In genomic region chr6:8996301-8996943, GRCm38 (mm10) we compare ENCODE assay signal across 10 mouse cellular contexts. TPM values are rescaled to one million over a fixed set of nuclear protein-coding genes. Genes with fewer than 3 reads are reported as not detected.
DNase-seq lines count a peak whose midpoint lies in the region; TF ChIP-seq lines count a peak whose summit lies in the region.
"Had no signal": no experiment of that assay in that cellular context is flagged by ENCODE, and none has a peak within 500 bp of the region (broad histone marks: within the 10 kb centered on the region; RNA-seq: fewer than 3 reads in every experiment).

No protein-coding gene starts in this region.

- TF ChIP-seq CTCF in layer of hippocampus, adult 2 months (conservative IDR thresholded peaks at IDR 0.05), result no peak

- DNase-seq in cerebellum, postnatal 14 days, result peak; percentile 66 to 67
- no peak for DNase-seq in cerebellum, adult 8-10 months
- DNase-seq in urinary bladder, adult 2 months (ENCODE audit: low spot score), result peak; percentile 20
- DNase-seq in urinary bladder, postnatal 10 days (ENCODE audit: low spot score), result no peak
- DNase-seq in kidney, postnatal 4 days, result peak; percentile 6 to 20
- DNase-seq in layer of hippocampus, postnatal 36 days, result no peak
- no peak for DNase-seq in layer of hippocampus, adult 2 months (ENCODE audit: low spot score in 2 of 2)
- no peak for DNase-seq in thymus, postnatal 4 days

- H3K27ac ChIP-seq in layer of hippocampus, adult 2 months, result no peak overlapping the region
- H3K27ac ChIP-seq: lung, embryonic 15.5 days had no signal

- no peak overlapping the region for H3K4me3 ChIP-seq in layer of hippocampus, adult 2 months
- H3K4me3 ChIP-seq: lung, embryonic 15.5 days had no signal

RNA-seq across cellular contexts. Expression of gene Nxph1, which starts 48.2 kb away (rescaled TPM):
- 0.44 and 0.52 TPM in 2 replicates for polyA plus RNA-seq in urinary bladder, adult 2 months (2012; rRNA removed)
- 10 to 100 TPM; 35.8 to 38.6 TPM for total RNA-seq in layer of hippocampus, postnatal 36 days (2021)
- 10 to 100 TPM; 37.1 to 38.0 TPM for total RNA-seq in layer of hippocampus, adult 2 months (2021)
- polyA plus RNA-seq: small intestine, adult 2 months had no signal

Comparison
In these comparisons a context has a peak if more than half of its experiments do, and no peak if none do; other contexts are left out.
1. DNase-seq: peak in cerebellum, postnatal 14 days (2 of 2), urinary bladder, adult 2 months (single experiment) and kidney, postnatal 4 days (2 of 2); none in cerebellum, adult 8-10 months (single experiment), urinary bladder, postnatal 10 days (single experiment), layer of hippocampus, postnatal 36 days (0 of 2), layer of hippocampus, adult 2 months (0 of 2) and thymus, postnatal 4 days (single experiment).